Mouse (Mus musculus): Measurements from ENCODE around the gene Defa26.
"Not testable (repeated sequence)": the region's sequence is repeated elsewhere in the genome, so short reads cannot be mapped to it uniquely, and the experiment has no call there.

The Defa26 gene

GRCm38 (mm10) chr8:21617883-21618282, at the start of gene Defa26:
Gene Defa26 (plus strand): TSS chr8:21618183.
- not testable (repeated sequence) for ATAC-seq (ENCODE audit: insufficient number of reproducible peaks, low FRiP score, low TSS enrichment)

GRCm38 (mm10) chr8:21582706-21583105, 35.3 kb upstream of the Defa26 start, which contains the start of gene Defa28:
Gene Defa28 (plus strand): TSS chr8:21583006.
- not testable (repeated sequence) for ATAC-seq (ENCODE audit: insufficient number of reproducible peaks, low FRiP score, low TSS enrichment)

DNA sequence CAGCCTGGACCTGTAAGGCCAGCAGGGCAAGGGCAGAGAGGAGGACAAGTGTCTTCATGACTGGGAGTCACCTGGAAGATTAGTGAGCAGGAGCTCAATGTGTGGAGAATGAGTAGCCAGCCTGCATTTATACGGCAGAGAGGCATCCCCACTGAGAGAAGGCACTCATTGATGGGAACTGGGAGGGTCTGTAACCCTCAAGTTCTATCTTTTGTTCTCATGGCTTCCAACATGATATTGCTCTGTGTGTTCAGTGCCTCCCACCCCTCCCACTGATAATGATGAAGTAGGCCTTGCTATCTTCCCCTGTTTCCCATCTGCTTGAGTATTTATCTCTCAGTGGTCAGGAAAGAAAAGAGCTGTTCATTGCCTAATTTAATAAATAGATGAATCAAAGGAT, 23.6 kb upstream of the Defa26 start, which contains the start of gene Gm7861:
Gene Gm7861, minus strand, starts transcription at position 101 of the 400 bp plus-strand sequence.
- not testable (repeated sequence) for ATAC-seq (ENCODE audit: insufficient number of reproducible peaks, low FRiP score, low TSS enrichment)

DNA sequence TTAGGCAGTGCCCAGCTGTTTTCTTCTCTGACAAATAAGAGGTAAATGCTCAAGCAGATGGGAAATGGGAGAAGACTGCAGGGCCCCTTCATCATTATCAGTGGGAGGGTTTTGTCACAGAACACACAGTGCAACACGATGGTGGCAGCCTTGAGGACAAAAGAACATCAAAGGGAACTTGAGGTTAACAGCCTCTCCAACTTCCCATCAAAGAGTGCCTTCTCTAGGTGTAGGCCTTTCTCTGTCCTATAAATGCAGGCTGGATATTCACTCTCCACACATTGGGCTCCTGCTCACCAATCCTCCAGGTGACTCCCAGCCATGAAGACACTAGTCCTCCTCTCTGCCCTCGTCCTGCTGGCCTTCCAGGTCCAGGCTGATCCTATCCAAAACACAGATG, 37.5 kb downstream of the Defa26 start, which contains the start of gene Defa17:
Gene Defa17, plus strand, starts transcription at position 301 of the 400 bp plus-strand sequence.
- not testable (repeated sequence) for ATAC-seq (ENCODE audit: insufficient number of reproducible peaks, low FRiP score, low TSS enrichment)

GRCm38 (mm10) chr8:21665497-21665896, 47.5 kb downstream of the Defa26 start, which contains the start of gene Defa34:
Gene Defa34 (plus strand): TSS chr8:21665797.
- not testable (repeated sequence) for ATAC-seq (ENCODE audit: insufficient number of reproducible peaks, low FRiP score, low TSS enrichment)

All from cerebellum, adult (tissue).